Mouse (Mus musculus): Measurements from ENCODE around the gene Armc7. TPM values are rescaled to one million over a fixed set of nuclear protein-coding genes. Genes with fewer than 3 reads are reported as not detected.
"Not testable (repeated sequence)": the region's sequence is repeated elsewhere in the genome, so short reads cannot be mapped to it uniquely, and the experiment has no call there.

Gene Armc7
- polyA plus RNA-seq, 1 experiment from 2014 or later = 7.1 TPM

DNA sequence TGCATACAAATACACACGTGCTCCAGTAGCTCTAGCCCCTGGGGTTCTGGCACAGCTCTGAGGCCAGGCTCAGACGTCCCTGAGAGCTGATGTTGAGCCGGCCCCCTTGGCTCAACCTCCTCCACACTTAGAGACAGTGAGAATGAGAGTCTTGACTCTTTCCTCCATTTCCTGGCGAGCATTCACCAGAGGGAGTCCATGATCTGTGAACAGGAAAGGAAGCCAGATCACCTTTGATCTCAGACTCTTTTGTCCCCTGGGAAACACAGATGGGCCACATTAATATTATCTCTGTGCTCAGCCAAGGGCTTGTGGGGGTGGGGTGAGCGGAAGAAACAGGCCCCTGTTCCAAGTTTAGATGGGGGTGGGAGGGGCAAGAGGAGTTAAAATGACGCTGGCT, 18.1 kb upstream of the Armc7 start:
- H3K9me3 ChIP-seq = no peaks in the 10 kb centered on the region
- no peak overlapping the region for H3K27ac ChIP-seq
- peaks cover 6% of the 10 kb centered on the region; the same call in 1 of the 2 replicates for H3K4me1 ChIP-seq
- no peaks in the 10 kb centered on the region for H3K27me3 ChIP-seq
- no peak overlapping the region for H3K4me2 ChIP-seq
- no peak overlapping the region for H3K4me3 ChIP-seq
- WGBS = 17% methylated on average over 6 of the region's 6 CpGs
- H3K36me3 ChIP-seq = no peaks in the 10 kb centered on the region
- ATAC-seq (ENCODE audit: borderline replicate concordance, extremely low read depth, low FRiP score, low TSS enrichment) = peak; percentile 59
- H3K9ac ChIP-seq = no peak overlapping the region

DNA sequence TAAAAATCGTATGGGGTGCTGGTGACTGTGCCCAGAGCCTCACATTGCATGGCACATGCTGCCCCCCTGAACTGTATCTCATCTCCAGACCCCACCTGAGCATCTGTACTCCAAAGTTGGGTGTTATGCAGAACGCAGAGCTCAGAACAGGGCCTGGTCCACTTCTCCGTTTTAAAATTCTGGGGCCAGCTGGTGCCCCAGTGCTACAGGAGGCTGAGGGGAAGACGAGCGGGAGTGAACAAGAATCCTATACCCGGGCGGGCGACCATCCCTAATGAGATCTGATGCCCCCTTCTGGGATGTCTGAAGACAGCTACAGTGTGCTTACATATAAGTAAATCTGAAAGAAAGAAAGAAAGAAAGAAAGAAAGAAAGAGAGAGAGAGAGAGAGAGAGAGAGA, 14.5 kb upstream of the Armc7 start:
- H3K4me1 ChIP-seq = peaks cover 6% of the 10 kb centered on the region; the same call in 1 of the 2 replicates
- H3K4me3 ChIP-seq = no peak overlapping the region
- no peak overlapping the region for H3K27ac ChIP-seq
- H3K27me3 ChIP-seq = no peaks in the 10 kb centered on the region
- ATAC-seq (ENCODE audit: borderline replicate concordance, extremely low read depth, low FRiP score, low TSS enrichment) = no peak
- no peaks in the 10 kb centered on the region for H3K36me3 ChIP-seq
- H3K9me3 ChIP-seq = no peaks in the 10 kb centered on the region
- H3K4me2 ChIP-seq = no peak overlapping the region
- no peak overlapping the region for H3K9ac ChIP-seq
- 26% methylated on average over 8 of the region's 8 CpGs for WGBS

DNA sequence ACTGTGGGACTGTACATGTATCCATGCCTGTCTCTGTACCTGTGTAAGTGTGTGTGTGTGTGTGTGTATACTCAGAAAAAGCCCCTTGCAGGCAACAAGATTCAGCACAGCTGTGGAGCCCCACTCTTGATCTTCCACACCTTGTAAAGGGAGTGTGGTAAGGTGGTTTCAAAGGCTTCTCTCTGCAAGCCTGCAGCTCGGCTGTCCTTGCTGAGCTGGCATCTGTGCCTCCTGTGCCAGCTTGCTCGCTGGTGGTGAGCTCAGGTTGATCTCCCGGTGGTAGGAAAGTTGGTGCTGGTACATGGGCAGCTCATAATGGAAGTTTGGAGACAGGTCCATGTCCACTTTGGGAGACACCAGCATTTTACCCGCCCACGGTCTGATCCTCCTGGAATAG, 13.6 kb upstream of the Armc7 start:
- WGBS = 62% methylated on average over 5 of the region's 5 CpGs
- Histone ChIP-seq H3K4me2 (no peak overlapping the region), H3K36me3 (no peaks in the 10 kb centered on the region), H3K27me3 (no peaks in the 10 kb centered on the region), H3K4me1 (peaks cover 6% of the 10 kb centered on the region; the same call in 1 of the 2 replicates), H3K9ac (no peak overlapping the region), H3K4me3 (no peak overlapping the region), H3K9me3 (no peaks in the 10 kb centered on the region), H3K27ac (no peak overlapping the region)
- ATAC-seq (ENCODE audit: borderline replicate concordance, extremely low read depth, low FRiP score, low TSS enrichment) = no peak

DNA sequence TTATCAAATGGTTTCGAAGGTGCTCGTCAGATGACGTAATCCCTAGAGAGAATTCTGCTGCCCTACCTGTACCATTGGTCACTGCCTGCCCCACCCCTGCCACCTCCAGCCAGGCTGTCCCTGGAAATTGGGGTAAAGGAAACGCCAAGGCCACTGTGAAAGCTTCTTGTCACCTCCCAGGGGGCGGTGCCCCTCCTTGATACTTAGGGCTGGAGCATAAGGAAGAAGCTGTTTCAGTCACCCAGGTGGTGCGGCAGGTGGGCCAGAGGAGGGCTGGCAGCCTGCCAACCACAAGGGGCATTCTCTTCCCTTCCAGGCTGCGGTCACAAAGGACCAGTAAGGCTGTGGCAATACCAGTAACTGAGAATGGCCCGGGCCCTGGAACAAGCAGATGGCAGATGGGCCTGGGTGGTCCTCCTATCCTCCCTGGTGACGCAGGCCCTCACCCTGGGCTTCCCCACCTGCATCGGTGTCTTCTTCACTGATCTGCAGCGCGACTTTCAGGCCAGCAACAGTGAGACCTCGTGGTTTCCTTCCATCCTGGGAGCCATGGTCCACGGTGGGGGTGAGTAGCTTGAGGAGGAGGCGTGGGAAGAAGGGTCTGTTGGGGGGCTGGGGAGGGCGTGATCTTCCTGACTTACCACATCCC, 13.1 kb upstream of the Armc7 start, which contains the start of gene Slc16a5:
Slc16a5 (plus strand) TSS at position 232 of the 649 bp plus-strand sequence.
- no peaks in the 10 kb centered on the region for H3K36me3 ChIP-seq
- WGBS = 65% methylated on average over 16 of the region's 16 CpGs
- H3K4me3 ChIP-seq = no peak within 1 kb of the TSS
- no peaks in the 10 kb centered on the region for H3K9me3 ChIP-seq
- ATAC-seq (ENCODE audit: borderline replicate concordance, extremely low read depth, low FRiP score, low TSS enrichment) = peak; percentile 41; the same call in 1 of the 2 replicates
- H3K27me3 ChIP-seq = no peaks in the 10 kb centered on the region
- peaks cover 3% of the 10 kb centered on the region; the same call in 1 of the 2 replicates for H3K4me1 ChIP-seq
- no peak within 1 kb of the TSS for H3K27ac ChIP-seq
- no peak within 1 kb of the TSS for H3K4me2 ChIP-seq
- no peak within 1 kb of the TSS for H3K9ac ChIP-seq

DNA sequence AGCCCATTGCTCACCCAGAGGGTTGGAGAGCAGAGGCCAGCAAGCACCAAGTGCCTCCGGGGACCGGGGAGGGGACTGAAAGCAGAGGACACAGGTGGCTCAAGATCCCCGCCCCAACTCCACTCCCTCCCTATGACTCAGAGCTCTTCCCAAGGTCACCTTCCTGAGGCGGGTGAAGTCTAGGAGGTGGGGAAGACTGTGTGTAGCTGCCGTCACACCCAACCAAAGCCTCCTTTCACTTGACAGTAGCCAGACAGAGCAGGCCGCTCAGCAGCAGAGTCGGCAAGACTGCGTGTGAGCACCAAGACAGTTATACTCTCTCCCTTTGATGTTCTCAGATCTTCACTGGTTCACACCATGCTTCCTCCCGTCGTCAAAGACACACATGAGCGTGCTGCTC, 12.1 kb upstream of the Armc7 start:
- Histone ChIP-seq H3K9me3 (no peaks in the 10 kb centered on the region), H3K36me3 (no peaks in the 10 kb centered on the region), H3K4me2 (no peak overlapping the region), H3K4me1 (no peaks in the 10 kb centered on the region), H3K4me3 (no peak overlapping the region), H3K27ac (no peak overlapping the region), H3K9ac (no peak overlapping the region), H3K27me3 (no peaks in the 10 kb centered on the region)
- ATAC-seq (ENCODE audit: borderline replicate concordance, extremely low read depth, low FRiP score, low TSS enrichment) = no peak
- 60% methylated on average over 11 of the region's 11 CpGs for WGBS

DNA sequence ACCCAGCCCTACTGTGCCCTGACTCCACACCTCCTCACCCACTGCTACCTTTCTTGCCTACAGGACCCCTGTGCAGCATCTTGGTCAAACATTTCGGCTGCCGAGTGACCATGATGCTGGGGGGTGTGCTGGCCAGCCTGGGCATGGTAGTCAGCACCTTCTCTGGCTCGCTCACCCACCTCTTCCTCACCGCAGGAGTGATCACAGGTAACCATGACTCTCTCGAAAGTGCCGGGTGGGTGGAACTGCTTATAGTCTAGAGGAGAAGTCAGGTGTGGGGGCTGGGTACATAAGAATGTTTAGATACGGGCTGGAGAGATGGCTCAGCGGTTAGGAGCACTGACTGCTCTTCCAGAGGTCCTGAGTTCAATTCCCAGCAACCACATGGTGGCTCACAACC, 10.6 kb upstream of the Armc7 start:
- no peak overlapping the region for H3K9ac ChIP-seq
- H3K27ac ChIP-seq = no peak overlapping the region
- no peak for ATAC-seq (ENCODE audit: borderline replicate concordance, extremely low read depth, low FRiP score, low TSS enrichment)
- H3K36me3 ChIP-seq = no peaks in the 10 kb centered on the region
- no peaks in the 10 kb centered on the region for H3K9me3 ChIP-seq
- WGBS = 80% methylated on average over 8 of the region's 8 CpGs
- no peaks in the 10 kb centered on the region for H3K27me3 ChIP-seq
- no peaks in the 10 kb centered on the region for H3K4me1 ChIP-seq
- H3K4me3 ChIP-seq = no peak overlapping the region
- H3K4me2 ChIP-seq = no peak overlapping the region

DNA sequence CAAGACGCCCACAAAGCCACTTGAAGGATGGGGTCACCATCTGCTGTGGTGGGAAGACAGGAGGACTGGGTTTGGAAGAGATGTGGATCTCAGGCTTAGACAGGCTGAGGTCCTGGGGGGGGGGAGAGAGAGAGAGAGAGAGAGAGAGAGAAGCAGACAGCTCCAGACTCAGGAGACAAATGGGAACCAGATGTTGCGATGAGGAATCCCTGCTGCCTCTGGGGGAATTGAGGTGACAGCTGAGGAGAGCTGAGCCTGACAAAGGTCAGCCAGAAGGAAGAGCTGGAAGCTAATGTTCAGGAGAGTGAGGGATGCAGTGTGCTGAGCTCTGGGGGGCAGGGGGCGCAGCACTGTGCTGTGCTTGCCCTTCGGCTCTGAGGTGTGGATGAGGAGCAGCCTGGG, 8.2 kb upstream of the Armc7 start:
- H3K4me3 ChIP-seq = no peak overlapping the region
- no peak for ATAC-seq (ENCODE audit: borderline replicate concordance, extremely low read depth, low FRiP score, low TSS enrichment)
- H3K9me3 ChIP-seq = no peaks in the 10 kb centered on the region
- no peaks in the 10 kb centered on the region for H3K27me3 ChIP-seq
- no peaks in the 10 kb centered on the region for H3K4me1 ChIP-seq
- no peak overlapping the region for H3K4me2 ChIP-seq
- no peak overlapping the region for H3K9ac ChIP-seq
- H3K36me3 ChIP-seq = no peaks in the 10 kb centered on the region
- no peak overlapping the region for H3K27ac ChIP-seq
- WGBS = 22% methylated on average over 4 of the region's 4 CpGs

DNA sequence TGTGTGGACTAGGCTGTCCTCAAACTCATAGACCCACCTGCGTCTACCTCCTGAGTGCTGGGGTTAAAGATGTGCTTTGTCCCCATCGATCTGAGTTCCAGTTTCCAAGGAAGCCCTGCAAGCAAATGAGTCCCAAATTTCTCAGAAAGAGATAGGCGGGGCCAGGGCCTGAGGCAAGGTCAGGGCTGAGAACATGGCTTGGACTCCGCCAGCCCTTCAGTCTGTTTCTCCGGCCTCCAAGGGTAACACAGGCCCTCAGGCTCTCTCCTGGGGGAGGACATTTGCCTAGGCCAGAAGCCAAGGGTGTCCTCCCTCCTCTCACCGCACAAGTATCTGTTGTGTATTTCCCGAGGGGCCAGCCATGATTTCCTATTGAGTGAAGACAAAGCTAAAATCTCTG, 3.3 kb upstream of the Armc7 start:
- no peaks in the 10 kb centered on the region for H3K9me3 ChIP-seq
- ATAC-seq (ENCODE audit: borderline replicate concordance, extremely low read depth, low FRiP score, low TSS enrichment) = no peak
- no peaks in the 10 kb centered on the region for H3K36me3 ChIP-seq
- H3K27me3 ChIP-seq = no peaks in the 10 kb centered on the region
- peaks cover 28% of the 10 kb centered on the region for H3K4me1 ChIP-seq
- H3K27ac ChIP-seq = no peak overlapping the region
- WGBS = 82% methylated on average over 7 of the region's 7 CpGs
- no peak overlapping the region for H3K9ac ChIP-seq
- H3K4me2 ChIP-seq = no peak overlapping the region
- no peak overlapping the region for H3K4me3 ChIP-seq

DNA sequence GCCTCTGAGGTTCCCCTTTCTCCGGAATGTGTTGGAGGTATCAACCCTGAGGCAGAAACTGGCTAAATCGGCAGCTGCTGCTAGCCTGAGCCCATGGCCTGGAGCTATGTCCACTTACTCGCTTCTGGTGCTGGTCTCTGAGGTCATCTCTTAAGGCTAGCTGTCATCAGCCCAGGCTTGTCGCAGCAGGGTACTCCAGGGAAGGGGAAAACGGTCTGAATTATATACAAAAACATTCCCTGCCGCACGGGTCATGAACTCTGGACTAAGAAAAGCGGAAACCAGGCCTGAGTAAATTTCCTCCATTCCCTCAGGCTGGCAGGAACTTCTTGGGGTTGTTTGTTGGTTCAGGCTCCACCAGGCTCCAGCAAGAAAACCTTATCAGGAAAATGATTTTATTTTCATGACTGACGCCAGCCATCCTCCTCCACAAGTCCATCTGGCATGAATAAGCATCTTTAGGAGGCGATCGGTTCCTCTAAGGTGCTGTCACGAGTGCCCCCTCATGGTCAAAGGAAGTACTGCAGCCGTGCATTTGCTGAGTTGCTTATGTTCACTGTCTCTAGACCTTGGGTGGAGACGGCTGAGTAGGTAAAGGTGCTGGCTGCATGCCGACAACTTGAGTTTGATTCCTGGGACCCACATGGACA, 1.7 kb upstream of the Armc7 start:
- H3K9me3 ChIP-seq = no peaks in the 10 kb centered on the region
- H3K36me3 ChIP-seq = no peaks in the 10 kb centered on the region
- H3K27ac ChIP-seq = peak overlapping the region; percentile 56
- peak overlapping the region; percentile 31; the same call in 1 of the 2 replicates for H3K4me2 ChIP-seq
- peaks cover 31% of the 10 kb centered on the region for H3K4me1 ChIP-seq
- H3K27me3 ChIP-seq = no peaks in the 10 kb centered on the region
- no peak overlapping the region for H3K4me3 ChIP-seq
- H3K9ac ChIP-seq = no peak overlapping the region
- ATAC-seq (ENCODE audit: borderline replicate concordance, extremely low read depth, low FRiP score, low TSS enrichment) = no peak; the same call in 1 of the 2 replicates
- WGBS = 14% methylated on average over 15 of the region's 15 CpGs

DNA sequence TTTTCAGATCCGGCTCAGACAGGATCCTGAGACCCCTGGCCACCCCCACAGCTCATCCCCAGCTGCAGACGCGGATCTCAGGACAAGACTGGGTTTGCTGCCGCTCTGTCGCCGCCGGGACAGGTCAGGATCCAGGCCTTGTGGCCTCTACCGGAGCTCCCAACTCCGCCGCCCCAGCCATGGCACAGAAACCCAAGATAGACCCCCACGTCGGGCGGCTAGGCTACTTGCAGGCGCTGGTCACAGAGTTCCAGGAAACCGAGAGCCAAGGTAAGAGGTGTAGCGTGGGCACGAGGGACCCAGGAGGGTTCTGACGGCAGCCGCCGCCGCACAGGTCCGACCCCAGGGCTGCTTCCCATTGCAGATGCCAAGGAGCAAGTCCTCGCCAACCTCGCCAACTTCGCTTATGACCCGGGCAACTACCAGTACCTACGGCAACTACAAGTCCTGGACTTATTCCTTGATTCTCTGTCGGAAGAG, 331 bp downstream of the Armc7 start:
- peak overlapping the region; percentile 82 for H3K4me2 ChIP-seq
- H3K4me1 ChIP-seq = peaks cover 31% of the 10 kb centered on the region
- H3K27me3 ChIP-seq = no peaks in the 10 kb centered on the region
- peak overlapping the region; percentile 88 for H3K4me3 ChIP-seq
- 3% methylated on average over 28 of the region's 28 CpGs for WGBS
- H3K36me3 ChIP-seq = no peaks in the 10 kb centered on the region
- H3K9me3 ChIP-seq = no peaks in the 10 kb centered on the region
- H3K9ac ChIP-seq = peak overlapping the region; percentile 69
- peak; percentile 23 for ATAC-seq (ENCODE audit: borderline replicate concordance, extremely low read depth, low FRiP score, low TSS enrichment)
- no peak overlapping the region for H3K27ac ChIP-seq

DNA sequence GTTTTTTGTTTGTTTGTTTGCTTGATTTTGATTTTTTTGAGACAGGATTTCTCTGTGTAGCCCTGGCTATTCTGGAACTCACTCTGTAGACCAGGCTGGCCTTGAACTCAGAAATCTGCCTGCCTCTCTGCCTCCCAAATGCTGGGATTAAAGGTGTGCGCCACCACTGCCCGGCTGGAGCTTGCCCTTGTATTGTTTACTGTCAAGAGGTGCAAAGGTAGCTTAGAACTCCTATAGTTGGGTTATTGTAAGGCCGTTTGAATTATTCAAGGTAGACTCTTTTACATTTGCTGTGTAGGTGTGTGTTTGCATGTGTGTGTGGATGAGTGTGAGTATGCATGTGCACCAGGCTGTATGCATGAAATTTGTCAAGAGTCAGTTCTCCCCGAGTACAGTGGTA, 1.2 kb downstream of the Armc7 start:
- WGBS = 69% methylated on average over 4 of the region's 4 CpGs
- H3K36me3 ChIP-seq; ATAC-seq (ENCODE audit: borderline replicate concordance, extremely low read depth, low FRiP score, low TSS enrichment); H3K9me3 ChIP-seq; H3K27ac ChIP-seq; H3K27me3 ChIP-seq: not testable (repeated sequence)
- peak overlapping the region; percentile 69; the same call in 1 of the 2 replicates for H3K9ac ChIP-seq
- H3K4me3 ChIP-seq = peak overlapping the region; percentile 88
- peak overlapping the region; percentile 82 for H3K4me2 ChIP-seq
- H3K4me1 ChIP-seq = peaks cover 31% of the 10 kb centered on the region

DNA sequence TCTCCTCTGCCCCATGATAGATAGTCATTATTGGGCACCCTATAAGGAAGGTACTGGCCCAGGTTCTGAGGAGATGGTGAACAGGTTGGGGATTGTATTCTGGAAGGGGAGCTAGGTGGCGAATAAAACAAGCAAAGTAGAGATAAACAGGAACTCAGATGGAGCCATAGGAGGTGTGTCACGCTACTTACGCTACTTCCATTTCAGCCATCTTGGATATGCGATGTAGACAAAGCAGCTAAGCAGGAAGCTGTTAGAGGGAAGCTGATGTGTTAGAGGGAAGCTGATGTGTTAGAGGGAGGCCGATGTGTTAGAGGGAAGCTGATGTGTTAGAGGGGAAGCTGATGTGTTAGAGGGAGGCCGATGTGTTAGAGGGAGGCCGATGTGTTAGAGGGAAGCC, 1.9 kb downstream of the Armc7 start:
- not testable (repeated sequence) for H3K9ac ChIP-seq; H3K27me3 ChIP-seq; H3K9me3 ChIP-seq; ATAC-seq (ENCODE audit: borderline replicate concordance, extremely low read depth, low FRiP score, low TSS enrichment); H3K27ac ChIP-seq; H3K36me3 ChIP-seq
- WGBS = 76% methylated on average over 7 of the region's 7 CpGs
- 0 out of 2 replicates have a peak overlapping the region, but pooled peaks have one; percentile 3 for H3K4me2 ChIP-seq
- H3K4me3 ChIP-seq = 0 out of 2 replicates have a peak overlapping the region, but pooled peaks have one; percentile 8
- H3K4me1 ChIP-seq = peaks cover 31% of the 10 kb centered on the region
